Mouse (Mus musculus) left cerebral cortex, adult 11 months (tissue): ENCODE measurements at regions not wholly inside any gene's neighbourhood (a gene's known extent, or its start where the extent isn't known, plus 50 kb on each side); places are given as distances from the start of the nearest gene placed in this dataset.

ENCODE experiments used
- DNase-seq: peaks from one replicate; pipeline ENCODE4 v3.0.0; 2022; ENCODE audit warnings: low spot score

- DNase-seq = no peak
Measured at GRCm38 (mm10) chr17:80792605-80793004, 64.3 kb upstream of the Map4k3 start.

- DNase-seq = no peak
Measured at GRCm38 (mm10) chr17:80789706-80790105, 61.4 kb upstream of the Map4k3 start.

- no peak for DNase-seq
Measured at GRCm38 (mm10) chr17:80789000-80789399, 60.7 kb upstream of the Map4k3 start.

GRCm38 (mm10) chr17:80786858-80787257 lies 58.6 kb upstream of the Map4k3 start:
- DNase-seq = no peak

- DNase-seq = no peak
Measured at GRCm38 (mm10) chr17:80786061-80786851, 58.0 kb upstream of the Map4k3 start.

GRCm38 (mm10) chr17:80785476-80785875 lies 57.2 kb upstream of the Map4k3 start:
- no peak for DNase-seq

- DNase-seq = no peak
Measured at GRCm38 (mm10) chr17:80785049-80785448, 56.8 kb upstream of the Map4k3 start.

GRCm38 (mm10) chr17:80782233-80782632 lies 53.9 kb upstream of the Map4k3 start:
- no peak for DNase-seq

GRCm38 (mm10) chr17:80781621-80782020 lies 53.3 kb upstream of the Map4k3 start:
- DNase-seq = no peak

GRCm38 (mm10) chr17:80780303-80780702 lies 52.0 kb upstream of the Map4k3 start:
- no peak for DNase-seq

GRCm38 (mm10) chr17:80779782-80780181 lies 51.5 kb upstream of the Map4k3 start:
- DNase-seq = no peak
